Mouse (Mus musculus): Measurements from ENCODE around the gene Sprr2a2.
"Not testable (repeated sequence)": the region's sequence is repeated elsewhere in the genome, so short reads cannot be mapped to it uniquely, and the experiment has no call there.

The Sprr2a2 gene

GRCm38 (mm10) chr3:92215569-92215968, at the start of gene Sprr2a2, which contains the start of gene Sprr2a1:
Gene Sprr2a2 (plus strand): TSS chr3:92215920.
Gene Sprr2a1 (plus strand): TSS chr3:92215799.
- not testable (repeated sequence) for DNase-seq (ENCODE audit: low read depth)

- DNase-seq (ENCODE audit: low read depth), result no peak
Measured at GRCm38 (mm10) chr3:92169847-92170246, 45.9 kb upstream of the Sprr2a2 start.

DNA sequence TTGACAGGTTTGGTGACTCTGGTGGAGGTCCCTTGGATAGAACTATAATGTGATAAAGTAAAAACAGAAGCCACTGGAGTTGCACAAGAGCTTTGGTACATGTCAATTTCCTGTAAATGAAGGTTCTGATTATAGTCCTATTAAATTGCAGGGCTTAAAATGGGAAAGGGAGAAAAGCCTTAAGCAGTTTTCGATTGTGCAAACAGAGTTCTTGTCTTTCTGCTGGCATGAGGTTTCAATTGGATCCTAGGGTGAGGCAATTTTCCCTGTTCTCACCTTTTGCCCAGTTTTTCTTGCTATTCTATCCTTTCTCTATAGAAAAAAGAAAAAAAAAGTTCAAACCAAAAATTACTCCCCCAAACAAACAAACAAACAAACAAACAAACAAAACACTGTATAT, 38.8 kb upstream of the Sprr2a2 start:
- no peak for DNase-seq (ENCODE audit: low read depth)

GRCm38 (mm10) chr3:92195512-92196200, 20.1 kb upstream of the Sprr2a2 start:
- DNase-seq (ENCODE audit: low read depth), result no peak

DNA sequence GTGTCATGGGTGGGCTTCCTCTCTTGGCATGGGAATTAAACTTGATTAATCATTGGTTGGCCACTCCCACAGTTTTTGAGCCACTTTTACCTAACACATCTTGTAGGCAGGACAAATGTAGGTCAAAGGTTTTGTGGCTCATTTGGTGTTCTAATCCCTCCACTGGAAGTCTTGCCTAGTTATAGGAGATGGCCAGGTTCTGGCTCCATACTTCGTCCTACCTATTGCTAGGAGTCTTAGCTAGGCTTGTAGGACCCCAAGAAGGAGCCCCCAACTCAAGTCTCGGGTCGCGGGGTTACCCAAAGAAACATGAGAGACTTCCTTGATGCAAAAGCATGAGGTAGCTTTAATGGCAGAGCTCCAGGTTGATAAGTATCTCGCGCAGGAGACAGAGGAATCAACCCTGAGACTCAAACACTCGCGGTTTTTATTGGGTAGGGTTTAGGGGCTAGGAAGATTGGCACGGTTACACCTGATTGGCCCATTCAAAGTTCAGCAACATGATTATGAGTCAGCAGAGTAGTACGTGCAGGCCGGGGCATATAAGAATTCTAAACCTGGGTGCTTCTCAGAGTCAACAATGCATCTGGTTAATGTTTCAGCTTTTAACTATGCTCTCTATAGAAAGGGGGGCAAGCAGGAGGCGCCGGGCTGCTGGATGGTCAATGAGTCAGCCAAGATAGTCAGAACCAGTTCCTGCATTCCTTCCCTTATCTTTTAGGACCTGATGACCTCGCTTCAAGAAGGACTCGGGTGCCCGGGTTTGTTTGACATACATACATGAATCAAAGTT, 4.4 kb upstream of the Sprr2a2 start:
- DNase-seq (ENCODE audit: low read depth), result not testable (repeated sequence)

- not testable (repeated sequence) for DNase-seq (ENCODE audit: low read depth)
Measured at GRCm38 (mm10) chr3:92212059-92212458, 3.7 kb upstream of the Sprr2a2 start.

- not testable (repeated sequence) for DNase-seq (ENCODE audit: low read depth)
Measured at GRCm38 (mm10) chr3:92213651-92214050, 2.1 kb upstream of the Sprr2a2 start.

GRCm38 (mm10) chr3:92219031-92219430, 3.3 kb downstream of the Sprr2a2 start:
- DNase-seq (ENCODE audit: low read depth), result not testable (repeated sequence)

GRCm38 (mm10) chr3:92223708-92224107, 8.0 kb downstream of the Sprr2a2 start:
- DNase-seq (ENCODE audit: low read depth), result not testable (repeated sequence)

- DNase-seq (ENCODE audit: low read depth), result not testable (repeated sequence)
Measured at GRCm38 (mm10) chr3:92227410-92227809, 11.7 kb downstream of the Sprr2a2 start.

- not testable (repeated sequence) for DNase-seq (ENCODE audit: low read depth)
Measured at GRCm38 (mm10) chr3:92236463-92237189, 20.9 kb downstream of the Sprr2a2 start.

- not testable (repeated sequence) for DNase-seq (ENCODE audit: low read depth)
Measured at GRCm38 (mm10) chr3:92238736-92239135, 23.0 kb downstream of the Sprr2a2 start.

- not testable (repeated sequence) for DNase-seq (ENCODE audit: low read depth)
Measured at GRCm38 (mm10) chr3:92239197-92239596, 23.5 kb downstream of the Sprr2a2 start.

DNA sequence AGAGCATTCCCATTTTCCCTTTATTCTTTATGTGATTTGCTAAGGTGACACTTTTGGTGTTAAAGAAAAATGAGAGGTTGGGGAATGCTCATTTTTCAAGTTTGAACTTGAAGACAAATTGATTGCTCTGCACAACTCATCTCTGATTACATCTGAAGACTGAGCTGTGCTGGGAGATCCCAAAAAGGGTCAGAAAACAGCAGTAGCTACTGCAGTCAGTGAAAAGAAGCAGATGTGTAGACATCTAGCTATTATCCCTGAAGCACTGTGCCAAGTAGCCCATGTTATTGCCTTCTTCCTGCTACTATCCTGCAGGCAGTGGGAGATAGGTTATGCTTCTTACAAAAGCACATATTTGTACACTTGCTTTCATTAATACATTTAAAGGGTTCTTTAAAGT, 29.1 kb downstream of the Sprr2a2 start:
- DNase-seq (ENCODE audit: low read depth), result not testable (repeated sequence)

- DNase-seq (ENCODE audit: low read depth), result not testable (repeated sequence)
Measured at GRCm38 (mm10) chr3:92246245-92246644, 30.5 kb downstream of the Sprr2a2 start.

DNA sequence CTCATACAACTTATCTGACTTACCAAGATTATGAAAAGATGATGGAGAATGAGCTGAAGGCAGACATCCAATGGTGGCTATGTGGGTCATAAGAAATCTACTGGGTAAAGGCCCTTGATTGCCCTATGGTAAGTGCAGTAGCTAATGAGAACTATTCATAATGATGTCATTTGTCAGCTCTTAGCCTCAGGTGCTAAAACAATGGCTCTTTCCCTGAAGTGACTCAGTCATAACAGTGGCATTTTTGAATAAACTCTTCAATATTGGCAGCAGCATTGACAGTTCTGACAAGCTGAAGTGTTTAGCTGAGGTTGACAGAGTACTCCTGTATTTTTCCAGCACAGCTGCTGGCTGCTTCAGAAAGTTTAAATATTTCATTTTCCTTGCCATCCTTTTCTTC, 32.8 kb downstream of the Sprr2a2 start:
- DNase-seq (ENCODE audit: low read depth), result not testable (repeated sequence)

DNA sequence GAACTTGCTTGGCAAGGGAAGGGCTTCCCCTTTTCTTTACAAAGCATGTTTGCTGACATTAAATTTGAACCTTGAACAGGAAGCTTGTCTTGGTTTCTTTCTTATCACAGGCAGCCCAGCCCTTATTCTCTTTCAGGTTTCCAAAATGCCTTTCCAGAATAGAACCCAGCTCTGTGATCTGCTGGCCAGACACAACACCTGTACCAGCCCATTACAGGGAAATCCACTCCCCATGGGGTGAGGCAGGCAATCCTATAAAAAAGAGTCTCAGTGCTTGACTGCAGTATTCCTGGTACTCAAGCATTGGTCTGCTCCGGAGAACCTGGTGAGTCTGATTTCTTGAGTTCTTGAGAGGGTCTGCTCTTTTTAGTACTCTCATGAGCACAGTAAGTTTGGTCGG, 34.7 kb downstream of the Sprr2a2 start:
- DNase-seq (ENCODE audit: low read depth), result not testable (repeated sequence)

- not testable (repeated sequence) for DNase-seq (ENCODE audit: low read depth)
Measured at GRCm38 (mm10) chr3:92253860-92254259, 38.1 kb downstream of the Sprr2a2 start.

DNA sequence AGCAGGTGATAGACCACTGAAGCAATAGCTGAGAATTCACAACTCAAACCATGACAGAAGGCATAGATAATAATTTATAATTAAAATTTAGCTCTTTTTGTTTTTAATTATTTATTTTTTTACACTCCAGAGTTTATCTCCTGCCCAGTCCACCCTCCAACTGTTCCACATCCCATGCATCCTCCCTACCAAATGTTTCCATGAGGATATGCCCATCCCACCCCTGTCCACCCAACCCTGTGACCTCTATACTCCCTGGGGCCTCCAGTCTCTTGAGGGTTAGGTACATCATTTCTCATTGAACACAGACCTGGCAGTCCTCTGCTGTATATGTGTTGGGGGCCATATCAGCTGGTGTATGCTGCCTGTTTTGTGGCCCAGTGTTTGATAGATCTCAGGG, 42.8 kb downstream of the Sprr2a2 start:
- not testable (repeated sequence) for DNase-seq (ENCODE audit: low read depth)

DNA sequence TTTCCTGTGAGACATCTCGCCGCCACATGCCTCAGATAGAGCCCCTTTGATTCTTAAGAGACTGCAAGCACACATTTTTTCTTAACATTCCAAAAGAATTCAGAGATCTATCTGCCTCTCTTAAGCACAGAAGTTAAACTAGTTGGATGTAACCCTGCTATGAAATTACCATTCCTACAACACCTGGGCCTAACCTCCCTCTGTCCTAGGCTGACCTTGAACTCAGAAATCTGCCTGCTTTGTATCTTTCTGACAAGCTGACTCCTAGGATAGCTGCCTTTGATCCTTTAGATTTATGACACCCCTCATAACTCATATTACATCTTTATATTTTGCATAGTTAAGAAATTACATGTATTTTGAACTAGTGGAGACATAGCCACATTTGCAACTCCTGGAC, 47.7 kb downstream of the Sprr2a2 start:
- not testable (repeated sequence) for DNase-seq (ENCODE audit: low read depth)

- not testable (repeated sequence) for DNase-seq (ENCODE audit: low read depth)
Measured at GRCm38 (mm10) chr3:92271414-92271985, 55.8 kb downstream of the Sprr2a2 start.

- not testable (repeated sequence) for DNase-seq (ENCODE audit: low read depth)
Measured at GRCm38 (mm10) chr3:92273504-92273903, 57.8 kb downstream of the Sprr2a2 start.

Data from induced T-regulatory cell, adult 2 months (primary cell).